Mouse (Mus musculus): ENCODE results near the gene Rad54l. TPM values are rescaled to one million over a fixed set of nuclear protein-coding genes. Genes with fewer than 3 reads are reported as not detected.

Rad54l gene
- polyA plus RNA-seq, 1 experiment from 2014 or later, result 9.3 TPM

GRCm38 (mm10) chr4:116134990-116135389 lies 11.5 kb upstream of the Rad54l start:
- no peak overlapping the region for H3K9ac ChIP-seq
- 29% methylated on average over 2 of the region's 2 CpGs for WGBS

GRCm38 (mm10) chr4:116133126-116133525 lies 9.6 kb upstream of the Rad54l start:
- ATAC-seq (replicated peaks), result no peak
- 89% methylated on average over 4 of the region's 4 CpGs for WGBS
- H3K27ac ChIP-seq, result no peak overlapping the region
- H3K4me2 ChIP-seq, result no peak overlapping the region
- H3K27me3 ChIP-seq (replicated peaks), result no peaks in the 10 kb centered on the region
- no peaks in the 10 kb centered on the region for H3K4me1 ChIP-seq
- H3K9ac ChIP-seq, result no peak overlapping the region
- no peak overlapping the region for H3K4me3 ChIP-seq
- no peaks in the 10 kb centered on the region for H3K9me3 ChIP-seq
- H3K36me3 ChIP-seq (replicated peaks), result no peaks in the 10 kb centered on the region

More at GRCm38 (mm10) chr4:116134990-116135389, 11.5 kb upstream of the Rad54l start:
- peak; percentile 52; the same call in 1 of the 2 replicates for ATAC-seq (replicated peaks)
- Histone ChIP-seq H3K4me1 (no peaks in the 10 kb centered on the region), H3K4me2 (no peak overlapping the region), H3K4me3 (no peak overlapping the region), H3K27me3 (replicated peaks) (no peaks in the 10 kb centered on the region), H3K36me3 (replicated peaks) (no peaks in the 10 kb centered on the region), H3K9me3 (no peaks in the 10 kb centered on the region), H3K27ac (no peak overlapping the region)

GRCm38 (mm10) chr4:116127956-116128355 lies 4.5 kb upstream of the Rad54l start:
- no peaks in the 10 kb centered on the region for H3K27me3 ChIP-seq (replicated peaks)
- no peak for ATAC-seq (replicated peaks)
- no peak overlapping the region for H3K4me3 ChIP-seq
- no peak overlapping the region for H3K4me2 ChIP-seq
- no peak overlapping the region for H3K9ac ChIP-seq
- WGBS, result 61% methylated on average over 6 of the region's 6 CpGs
- H3K4me1 ChIP-seq, result peaks cover 17% of the 10 kb centered on the region
- H3K36me3 ChIP-seq (replicated peaks), result no peaks in the 10 kb centered on the region
- no peaks in the 10 kb centered on the region for H3K9me3 ChIP-seq
- H3K27ac ChIP-seq, result no peak overlapping the region

GRCm38 (mm10) chr4:116125803-116126386 lies 2.4 kb upstream of the Rad54l start:
- H3K27ac ChIP-seq, result no peak overlapping the region
- no peaks in the 10 kb centered on the region for H3K36me3 ChIP-seq (replicated peaks)
- H3K9me3 ChIP-seq, result no peaks in the 10 kb centered on the region
- H3K9ac ChIP-seq, result no peak overlapping the region
- no peak for ATAC-seq (replicated peaks)
- H3K4me3 ChIP-seq, result no peak overlapping the region
- no peaks in the 10 kb centered on the region for H3K27me3 ChIP-seq (replicated peaks)
- peaks cover 20% of the 10 kb centered on the region for H3K4me1 ChIP-seq
- no peak overlapping the region for H3K4me2 ChIP-seq
- 97% methylated on average over 4 of the region's 4 CpGs for WGBS

GRCm38 (mm10) chr4:116122762-116123161 lies 728 bp downstream of the Rad54l start:
- Histone ChIP-seq H3K9ac (no peak overlapping the region), H3K4me2 (peak overlapping the region; percentile 76), H3K27me3 (replicated peaks) (no peaks in the 10 kb centered on the region), H3K4me1 (peaks cover 20% of the 10 kb centered on the region), H3K9me3 (no peaks in the 10 kb centered on the region), H3K4me3 (peak overlapping the region; percentile 57), H3K36me3 (replicated peaks) (no peaks in the 10 kb centered on the region), H3K27ac (no peak overlapping the region)
- no peak for ATAC-seq (replicated peaks)
- WGBS, result 0% methylated on average over 1 of the region's 1 CpGs

GRCm38 (mm10) chr4:116111486-116111885 lies 12.0 kb downstream of the Rad54l start:
- no peaks in the 10 kb centered on the region for H3K36me3 ChIP-seq (replicated peaks)
- H3K4me3 ChIP-seq, result no peak overlapping the region
- no peak overlapping the region for H3K9ac ChIP-seq
- no peaks in the 10 kb centered on the region for H3K27me3 ChIP-seq (replicated peaks)
- WGBS, result 75% methylated on average over 2 of the region's 2 CpGs
- H3K27ac ChIP-seq, result no peak overlapping the region
- no peak for ATAC-seq (replicated peaks)
- no peak overlapping the region for H3K4me2 ChIP-seq
- H3K4me1 ChIP-seq, result no peaks in the 10 kb centered on the region
- H3K9me3 ChIP-seq, result no peaks in the 10 kb centered on the region

GRCm38 (mm10) chr4:116110695-116111094 lies 12.8 kb downstream of the Rad54l start:
- H3K27ac ChIP-seq, result no peak overlapping the region
- no peak overlapping the region for H3K4me3 ChIP-seq
- H3K9me3 ChIP-seq, result no peaks in the 10 kb centered on the region
- no peak overlapping the region for H3K4me2 ChIP-seq
- H3K9ac ChIP-seq, result no peak overlapping the region
- no peaks in the 10 kb centered on the region for H3K27me3 ChIP-seq (replicated peaks)
- no peaks in the 10 kb centered on the region for H3K4me1 ChIP-seq
- 92% methylated on average over 6 of the region's 6 CpGs for WGBS
- H3K36me3 ChIP-seq (replicated peaks), result no peaks in the 10 kb centered on the region
- ATAC-seq (replicated peaks), result no peak

GRCm38 (mm10) chr4:116105278-116105677 lies 18.2 kb downstream of the Rad54l start:
- no peak overlapping the region for H3K9ac ChIP-seq
- no peak overlapping the region for H3K4me3 ChIP-seq
- H3K4me1 ChIP-seq, result no peaks in the 10 kb centered on the region
- no peaks in the 10 kb centered on the region for H3K36me3 ChIP-seq (replicated peaks)
- no peaks in the 10 kb centered on the region for H3K27me3 ChIP-seq (replicated peaks)
- H3K4me2 ChIP-seq, result no peak overlapping the region
- 92% methylated on average over 5 of the region's 5 CpGs for WGBS
- ATAC-seq (replicated peaks), result no peak
- no peak overlapping the region for H3K27ac ChIP-seq
- no peaks in the 10 kb centered on the region for H3K9me3 ChIP-seq

- ATAC-seq (replicated peaks), result no peak
- Histone ChIP-seq H3K36me3 (replicated peaks) (peaks cover 27% of the 10 kb centered on the region), H3K27ac (no peak overlapping the region), H3K4me2 (no peak overlapping the region), H3K9ac (no peak overlapping the region), H3K4me1 (no peaks in the 10 kb centered on the region), H3K9me3 (no peaks in the 10 kb centered on the region), H3K4me3 (no peak overlapping the region), H3K27me3 (replicated peaks) (no peaks in the 10 kb centered on the region)
- 84% methylated on average over 7 of the region's 7 CpGs for WGBS
These were observed 22.5 kb downstream of the Rad54l start for GRCm38 (mm10) chr4:116100959-116101358.

- Histone ChIP-seq H3K4me1 (no peaks in the 10 kb centered on the region), H3K9ac (no peak overlapping the region), H3K27ac (no peak overlapping the region), H3K4me2 (no peak overlapping the region), H3K36me3 (replicated peaks) (peaks cover 52% of the 10 kb centered on the region), H3K9me3 (no peaks in the 10 kb centered on the region), H3K4me3 (no peak overlapping the region), H3K27me3 (replicated peaks) (no peaks in the 10 kb centered on the region)
- no peak for ATAC-seq (replicated peaks)
- 90% methylated on average over 8 of the region's 8 CpGs for WGBS
These were observed 26.3 kb downstream of the Rad54l start for GRCm38 (mm10) chr4:116097211-116097610.

- H3K4me3 ChIP-seq, result no peak overlapping the region
- H3K9ac ChIP-seq, result no peak overlapping the region
- peaks cover 59% of the 10 kb centered on the region for H3K36me3 ChIP-seq (replicated peaks)
- no peak for ATAC-seq (replicated peaks)
- no peaks in the 10 kb centered on the region for H3K27me3 ChIP-seq (replicated peaks)
- H3K4me1 ChIP-seq, result no peaks in the 10 kb centered on the region
- H3K9me3 ChIP-seq, result no peaks in the 10 kb centered on the region
- no peak overlapping the region for H3K4me2 ChIP-seq
- H3K27ac ChIP-seq, result no peak overlapping the region
- WGBS, result 92% methylated on average over 10 of the region's 10 CpGs
These were observed 27.2 kb downstream of the Rad54l start for GRCm38 (mm10) chr4:116096291-116096690.

- peaks cover 58% of the 10 kb centered on the region for H3K36me3 ChIP-seq (replicated peaks)
- H3K9ac ChIP-seq, result no peak overlapping the region
- H3K27me3 ChIP-seq (replicated peaks), result no peaks in the 10 kb centered on the region
- no peaks in the 10 kb centered on the region for H3K4me1 ChIP-seq
- 90% methylated on average over 23 of the region's 23 CpGs for WGBS
- ATAC-seq (replicated peaks), result no peak
- no peak overlapping the region for H3K4me3 ChIP-seq
- H3K27ac ChIP-seq, result no peak overlapping the region
- H3K9me3 ChIP-seq, result no peaks in the 10 kb centered on the region
- H3K4me2 ChIP-seq, result no peak overlapping the region
These were observed 34.8 kb downstream of the Rad54l start for GRCm38 (mm10) chr4:116088510-116089249.
